Mouse (Mus musculus) adrenal gland, postnatal 0 days (tissue): ENCODE data around the gene Olfr1402. TPM values are rescaled to one million over a fixed set of nuclear protein-coding genes. Genes with fewer than 3 reads are reported as not detected.

Source experiments
- polyA plus RNA-seq: library from polyadenylated mRNA; unstranded; fragments of >200 nt; fragmentation: Nextera tagmentation; extraction: Ambion mirVana; gene quantifications from 2 replicates; pipeline ENCODE4 v1.2.1, GENCODE M21; 2015

Olfr1402 gene
- polyA plus RNA-seq, result not detected in 2 replicates

GRCm38 (mm10) chr3:97421920-97422319 lies at the start of gene Olfr1402:
Gene Olfr1402 (minus strand): TSS chr3:97422020.

Other genes with a start within 250 kb of the Olfr1402 start
- 22.6 and 23.8 TPM in 2 replicates for gene Bcl9, start 124.1 kb downstream of the Olfr1402 start, polyA plus RNA-seq
- 8.8 and 13.0 TPM in 2 replicates for gene Chd1l, start 188.2 kb upstream of the Olfr1402 start, polyA plus RNA-seq
- gene Fmo5, start 206.8 kb upstream of the Olfr1402 start, polyA plus RNA-seq, result 7.7 and 7.8 TPM in 2 replicates
- gene Prkab2, start 236.2 kb upstream of the Olfr1402 start, polyA plus RNA-seq, result 3.5 and 3.7 TPM in 2 replicates